Mouse (Mus musculus) hindbrain, embryonic 11.5 days (tissue): ENCODE results near the gene Zdhhc18. TPM values are rescaled to one million over a fixed set of nuclear protein-coding genes. Genes with fewer than 3 reads are reported as not detected.
A peak's percentile ranks its signal among the peaks of the same experiment; 100 is the strongest.

Experiments
- ATAC-seq: fragments of 200-750 bp; cut with Nextera tagmentation; 2 replicates; pipeline ENCODE4 v1.8.0; 2017; ENCODE audit warnings: mild to moderate bottlenecking, moderate TSS enrichment, moderate library complexity; ENCODE audit not compliant: low FRiP score
- DNase-seq: peaks from one replicate; pipeline ENCODE4 v3.0.0-alpha.2; 2015; ENCODE audit warnings: low spot score
- H3K27ac ChIP-seq: fragments of 300-500 bp; sonication (generic); 2 replicates; pipeline ENCODE4 v1.5.1; 2014; ENCODE audit warnings: mild to moderate bottlenecking, low read depth, low read length
- H3K27me3 ChIP-seq: fragments of 300-500 bp; sonication (generic); 2 replicates; pipeline ENCODE4 v1.6.1; 2014; ENCODE audit warnings: mild to moderate bottlenecking, low read length, moderate library complexity, mixed read lengths; ENCODE audit not compliant: control insufficient read depth, insufficient read depth
- H3K36me3 ChIP-seq: fragments of 300-500 bp; sonication (generic); 2 replicates; pipeline ENCODE4 v1.6.1; 2014; ENCODE audit warnings: mild to moderate bottlenecking, low read length, moderate library complexity, mixed read lengths; ENCODE audit not compliant: control insufficient read depth, insufficient read depth
- H3K4me1 ChIP-seq: fragments of 300-500 bp; sonication (generic); replicated peaks from 2 replicates; pipeline ENCODE4 v1.6.1; 2014; ENCODE audit warnings: low read length, mixed read lengths; ENCODE audit not compliant: control insufficient read depth, insufficient read depth
- H3K4me2 ChIP-seq: fragments of 300-500 bp; sonication (generic); replicated peaks from 2 replicates; pipeline ENCODE4 v1.6.1; 2014; ENCODE audit warnings: mild to moderate bottlenecking, low read depth, low read length
- H3K4me3 ChIP-seq: fragments of 300-500 bp; sonication (generic); 2 replicates; pipeline ENCODE4 v1.5.1; 2014; ENCODE audit warnings: low read depth, low read length
- H3K9ac ChIP-seq: fragments of 300-500 bp; sonication (generic); 2 replicates; pipeline ENCODE4 v1.6.1; 2014; ENCODE audit warnings: low read depth, low read length
- H3K9me3 ChIP-seq: fragments of 300-500 bp; sonication (generic); 2 replicates; pipeline ENCODE4 v1.6.1; 2016; ENCODE audit warnings: low read length; ENCODE audit not compliant: control insufficient read depth
- WGBS: fragments of 180-500 bp; shearing (Covaris S2); extraction: QIAGEN DNeasy Blood & Tissue Kit; methylation state at CpG from one replicate; pipeline ENCODE4 v1.1.7; 2014; 5-methylcytosine and 5-hydroxymethylcytosine counted together
- polyA plus RNA-seq: library from polyadenylated mRNA; unstranded; fragments of >200 nt; fragmentation: Nextera tagmentation; extraction: Ambion mirVana; gene quantifications from 2 replicates; pipeline ENCODE4 v1.2.1, GENCODE M21; 2014

The Zdhhc18 gene
- polyA plus RNA-seq, 1 experiment from 2014 or later: 2.8 TPM

GRCm38 (mm10) chr4:133669652-133670210 lies 19.8 kb upstream of the Zdhhc18 start:
- WGBS: 68% methylated on average over 6 of the region's 6 CpGs
- H3K4me3 ChIP-seq: no peak overlapping the region
- no peaks in the 10 kb centered on the region for H3K9me3 ChIP-seq
- no peaks in the 10 kb centered on the region for H3K36me3 ChIP-seq
- H3K4me1 ChIP-seq: peaks cover 3% of the 10 kb centered on the region
- H3K4me2 ChIP-seq: no peak overlapping the region
- no peak overlapping the region for H3K27ac ChIP-seq
- DNase-seq (no peak), ATAC-seq (no peak)
- no peak overlapping the region for H3K9ac ChIP-seq
- no peaks in the 10 kb centered on the region for H3K27me3 ChIP-seq

DNA sequence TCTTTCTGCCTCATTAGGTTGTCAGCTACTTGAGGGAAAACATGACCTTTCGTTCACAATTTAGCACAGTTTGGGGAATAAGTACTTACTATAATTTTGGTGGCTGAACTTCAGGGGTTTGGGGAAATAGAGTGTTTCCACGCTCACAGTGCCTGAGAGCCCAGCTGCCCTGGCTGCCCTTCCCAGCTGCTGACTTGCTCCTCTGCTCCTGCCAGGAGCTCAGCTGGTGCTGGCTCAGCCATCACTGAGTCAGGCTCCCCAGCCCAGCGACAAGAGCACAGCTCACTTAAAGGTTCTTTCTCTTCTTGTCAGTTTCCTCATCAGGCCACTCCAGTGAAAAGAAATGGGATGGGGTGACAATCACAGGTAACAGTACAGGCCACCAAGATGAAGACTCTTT lies 18.6 kb upstream of the Zdhhc18 start:
- Histone ChIP-seq H3K27me3 (no peaks in the 10 kb centered on the region), H3K4me3 (no peak overlapping the region), H3K36me3 (no peaks in the 10 kb centered on the region), H3K9me3 (no peaks in the 10 kb centered on the region), H3K4me2 (no peak overlapping the region), H3K27ac (no peak overlapping the region), H3K4me1 (peaks cover 2% of the 10 kb centered on the region), H3K9ac (no peak overlapping the region)
- ATAC-seq: no peak
- WGBS: 84% methylated on average over 3 of the region's 3 CpGs
- no peak for DNase-seq

- H3K4me3 ChIP-seq: no peak overlapping the region
- no peaks in the 10 kb centered on the region; the same call in 1 of the 2 replicates for H3K4me1 ChIP-seq
- no peaks in the 10 kb centered on the region for H3K9me3 ChIP-seq
- no peaks in the 10 kb centered on the region for H3K27me3 ChIP-seq
- no peak for DNase-seq
- ATAC-seq: no peak
- WGBS: 91% methylated on average over 6 of the region's 6 CpGs
- no peak overlapping the region for H3K27ac ChIP-seq
- H3K36me3 ChIP-seq: no peaks in the 10 kb centered on the region
- H3K9ac ChIP-seq: no peak overlapping the region
- H3K4me2 ChIP-seq: no peak overlapping the region
Observed at GRCm38 (mm10) chr4:133666199-133666598, 16.2 kb upstream of the Zdhhc18 start.

DNA sequence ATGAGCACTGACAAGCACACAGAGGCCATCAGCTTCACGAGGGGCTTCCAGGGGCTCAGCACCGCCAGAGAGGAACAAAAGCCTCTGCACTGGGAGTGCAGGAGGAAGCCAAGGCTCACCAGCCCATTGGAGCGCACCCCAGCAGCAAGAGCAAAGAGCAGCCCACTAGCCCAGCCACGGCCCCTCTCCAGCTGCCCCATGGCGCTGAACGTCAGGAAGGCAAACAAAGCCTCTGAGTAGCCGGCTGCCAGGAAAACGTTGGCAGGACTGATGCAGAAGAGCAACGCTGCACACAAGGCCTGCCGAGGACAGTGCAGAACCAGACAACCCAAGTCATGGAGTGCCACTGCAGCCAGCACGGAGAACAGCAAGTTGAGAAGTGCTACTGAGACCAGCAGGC lies 15.2 kb upstream of the Zdhhc18 start:
- Histone ChIP-seq H3K27ac (no peak overlapping the region), H3K4me1 (no peaks in the 10 kb centered on the region), H3K9ac (peak overlapping the region; percentile 23; the same call in 1 of the 2 replicates), H3K9me3 (no peaks in the 10 kb centered on the region), H3K4me2 (no peak overlapping the region), H3K4me3 (no peak overlapping the region), H3K27me3 (no peaks in the 10 kb centered on the region), H3K36me3 (no peaks in the 10 kb centered on the region)
- 52% methylated on average over 11 of the region's 11 CpGs for WGBS
- no peak for DNase-seq
- ATAC-seq: no peak

DNA sequence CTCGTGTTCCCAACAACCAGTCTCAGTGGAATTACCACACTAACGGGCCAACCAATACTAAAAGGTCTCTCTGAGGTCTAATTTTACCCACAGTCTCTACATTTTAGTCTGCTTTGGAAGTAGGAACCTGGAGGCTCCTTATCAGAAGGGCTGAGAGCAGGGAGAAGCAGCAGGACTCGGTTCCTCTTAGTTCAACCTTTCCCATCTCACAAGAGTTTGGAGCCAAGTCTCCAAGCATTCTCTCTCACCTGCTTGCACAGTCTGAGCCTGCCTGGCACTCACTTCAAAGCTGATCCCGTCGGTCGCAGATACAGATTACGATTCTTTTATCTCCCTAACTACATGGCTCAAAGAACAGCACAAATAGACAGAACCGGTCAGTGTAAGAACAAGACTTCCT lies 13.0 kb upstream of the Zdhhc18 start:
- WGBS: 90% methylated on average over 8 of the region's 8 CpGs
- ATAC-seq: no peak
- no peaks in the 10 kb centered on the region for H3K36me3 ChIP-seq
- no peak overlapping the region for H3K4me3 ChIP-seq
- no peak overlapping the region for H3K4me2 ChIP-seq
- no peaks in the 10 kb centered on the region for H3K9me3 ChIP-seq
- no peak for DNase-seq
- H3K4me1 ChIP-seq: no peaks in the 10 kb centered on the region
- no peak overlapping the region for H3K9ac ChIP-seq
- H3K27me3 ChIP-seq: no peaks in the 10 kb centered on the region
- no peak overlapping the region for H3K27ac ChIP-seq

DNA sequence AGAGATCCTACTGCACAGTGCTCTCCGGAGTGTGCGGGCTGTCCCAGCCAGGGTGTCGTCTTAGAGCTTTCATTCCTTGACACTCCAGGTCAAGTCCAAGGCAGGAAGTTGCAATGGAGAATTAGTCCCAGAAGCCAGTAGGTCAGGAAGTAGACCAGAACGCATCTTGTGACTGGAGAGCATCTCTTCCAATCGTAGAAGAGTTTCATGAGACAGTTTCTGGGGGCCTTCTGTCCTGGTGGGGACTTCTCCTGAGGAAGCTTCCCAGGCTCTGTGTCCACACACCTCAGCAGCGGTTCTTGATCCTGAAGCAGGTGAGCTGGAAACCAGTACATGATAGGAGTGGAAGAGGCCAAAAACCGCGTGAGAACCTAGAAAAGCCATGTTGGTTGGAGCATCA lies 12.5 kb upstream of the Zdhhc18 start:
- no peaks in the 10 kb centered on the region for H3K9me3 ChIP-seq

GRCm38 (mm10) chr4:133660193-133661155 lies 10.5 kb upstream of the Zdhhc18 start:
- WGBS: 20% methylated on average over 10 of the region's 10 CpGs
- no peak overlapping the region for H3K9ac ChIP-seq
- ATAC-seq: no peak

More for the DNA sequence above, 12.5 kb upstream of the Zdhhc18 start:
- ATAC-seq (no peak), DNase-seq (no peak)
- no peaks in the 10 kb centered on the region for H3K27me3 ChIP-seq
- no peaks in the 10 kb centered on the region for H3K4me1 ChIP-seq
- no peak overlapping the region for H3K4me3 ChIP-seq
- no peak overlapping the region for H3K4me2 ChIP-seq
- H3K36me3 ChIP-seq: no peaks in the 10 kb centered on the region
- H3K27ac ChIP-seq: no peak overlapping the region
- WGBS: 95% methylated on average over 8 of the region's 8 CpGs
- H3K9ac ChIP-seq: no peak overlapping the region

GRCm38 (mm10) chr4:133659497-133660192 lies 9.7 kb upstream of the Zdhhc18 start:
- no peak overlapping the region for H3K4me3 ChIP-seq
- H3K27me3 ChIP-seq: no peaks in the 10 kb centered on the region
- H3K9me3 ChIP-seq: no peaks in the 10 kb centered on the region
- no peak overlapping the region for H3K9ac ChIP-seq
- H3K36me3 ChIP-seq: no peaks in the 10 kb centered on the region
- WGBS: 18% methylated on average over 15 of the region's 15 CpGs
- H3K27ac ChIP-seq: 0 out of 2 replicates have a peak overlapping the region, but pooled peaks have one; percentile 59
- H3K4me2 ChIP-seq: no peak overlapping the region
- DNase-seq (no peak), ATAC-seq (no peak)
- H3K4me1 ChIP-seq: no peaks in the 10 kb centered on the region; the same call in 1 of the 2 replicates

More at GRCm38 (mm10) chr4:133660193-133661155, 10.5 kb upstream of the Zdhhc18 start:
- no peak for DNase-seq
- peak overlapping the region; percentile 59; the same call in 1 of the 2 replicates for H3K27ac ChIP-seq
- no peaks in the 10 kb centered on the region for H3K9me3 ChIP-seq
- no peak overlapping the region for H3K4me2 ChIP-seq
- H3K36me3 ChIP-seq: no peaks in the 10 kb centered on the region
- H3K27me3 ChIP-seq: no peaks in the 10 kb centered on the region
- 0 out of 2 replicates have a peak overlapping the region, but pooled peaks have one; percentile 2 for H3K4me3 ChIP-seq
- no peaks in the 10 kb centered on the region; the same call in 1 of the 2 replicates for H3K4me1 ChIP-seq
